Mouse (Mus musculus): Measurements from ENCODE around the gene Col4a2. TPM values are rescaled to one million over a fixed set of nuclear protein-coding genes. Genes with fewer than 3 reads are reported as not detected.

The Col4a2 gene
- polyA plus RNA-seq (2012; rRNA removed), result 26.3 and 31.7 TPM in 2 replicates

- TF ChIP-seq POLR2A (IDR thresholded peaks at IDR 0.05; ENCODE audit: extremely low read depth, insufficient read depth, low read length) (peak; percentile 45; the same call in 1 of the 2 replicates), CTCF (IDR thresholded peaks at IDR 0.05; ENCODE audit: extremely low read depth, insufficient read depth, low read length) (no peak)
- peak within 1 kb of the TSS; percentile 68 for H3K4me3 ChIP-seq (ENCODE audit: insufficient read depth, low read length)
- peak within 1 kb of the TSS; percentile 82 for H3K27ac ChIP-seq (ENCODE audit: insufficient read depth, low read length)
- H3K4me1 ChIP-seq (ENCODE audit: control insufficient read depth, insufficient read depth, low read length), result no peaks in the 10 kb centered on the region
Measured at GRCm38 (mm10) chr8:11312349-11313175, at the start of gene Col4a2, which contains the start of gene Col4a1. Gene Col4a2, plus strand, starts transcription at chr8:11312805. Gene Col4a1, minus strand, starts transcription at chr8:11312826.

GRCm38 (mm10) chr8:11263848-11264247 lies 48.8 kb upstream of the Col4a2 start:
- no peak for TF ChIP-seq POLR2A (IDR thresholded peaks at IDR 0.05; ENCODE audit: extremely low read depth, insufficient read depth, low read length)
- TF ChIP-seq CTCF (IDR thresholded peaks at IDR 0.05; ENCODE audit: extremely low read depth, insufficient read depth, low read length), result no peak
- H3K27ac ChIP-seq (ENCODE audit: insufficient read depth, low read length), result no peak overlapping the region
- H3K4me3 ChIP-seq (ENCODE audit: insufficient read depth, low read length), result no peak overlapping the region
- peaks cover 4% of the 10 kb centered on the region; the same call in 1 of the 2 replicates for H3K4me1 ChIP-seq (ENCODE audit: control insufficient read depth, insufficient read depth, low read length)

GRCm38 (mm10) chr8:11265971-11266370 lies 46.6 kb upstream of the Col4a2 start:
- Histone ChIP-seq H3K4me1 (ENCODE audit: control insufficient read depth, insufficient read depth, low read length) (peaks cover 6% of the 10 kb centered on the region), H3K4me3 (ENCODE audit: insufficient read depth, low read length) (no peak overlapping the region), H3K27ac (ENCODE audit: insufficient read depth, low read length) (no peak overlapping the region)
- TF ChIP-seq POLR2A (IDR thresholded peaks at IDR 0.05; ENCODE audit: extremely low read depth, insufficient read depth, low read length), result no peak
- TF ChIP-seq CTCF (IDR thresholded peaks at IDR 0.05; ENCODE audit: extremely low read depth, insufficient read depth, low read length), result no peak

- no peak overlapping the region for H3K27ac ChIP-seq (ENCODE audit: insufficient read depth, low read length)
- H3K4me3 ChIP-seq (ENCODE audit: insufficient read depth, low read length), result no peak overlapping the region
- TF ChIP-seq CTCF (IDR thresholded peaks at IDR 0.05; ENCODE audit: extremely low read depth, insufficient read depth, low read length) (no peak), POLR2A (IDR thresholded peaks at IDR 0.05; ENCODE audit: extremely low read depth, insufficient read depth, low read length) (no peak)
- H3K4me1 ChIP-seq (ENCODE audit: control insufficient read depth, insufficient read depth, low read length), result peaks cover 6% of the 10 kb centered on the region
Measured at GRCm38 (mm10) chr8:11266471-11266870, 46.1 kb upstream of the Col4a2 start.

- Histone ChIP-seq H3K27ac (ENCODE audit: insufficient read depth, low read length) (no peak overlapping the region), H3K4me1 (ENCODE audit: control insufficient read depth, insufficient read depth, low read length) (peaks cover 5% of the 10 kb centered on the region), H3K4me3 (ENCODE audit: insufficient read depth, low read length) (no peak overlapping the region)
- TF ChIP-seq CTCF (IDR thresholded peaks at IDR 0.05; ENCODE audit: extremely low read depth, insufficient read depth, low read length), result no peak
- no peak for TF ChIP-seq POLR2A (IDR thresholded peaks at IDR 0.05; ENCODE audit: extremely low read depth, insufficient read depth, low read length)
Measured at GRCm38 (mm10) chr8:11268753-11269152, 43.9 kb upstream of the Col4a2 start.

- Histone ChIP-seq H3K4me1 (ENCODE audit: control insufficient read depth, insufficient read depth, low read length) (peaks cover 11% of the 10 kb centered on the region), H3K27ac (ENCODE audit: insufficient read depth, low read length) (no peak overlapping the region), H3K4me3 (ENCODE audit: insufficient read depth, low read length) (no peak overlapping the region)
- TF ChIP-seq CTCF (IDR thresholded peaks at IDR 0.05; ENCODE audit: extremely low read depth, insufficient read depth, low read length) (no peak), POLR2A (IDR thresholded peaks at IDR 0.05; ENCODE audit: extremely low read depth, insufficient read depth, low read length) (no peak)
Measured at GRCm38 (mm10) chr8:11270826-11271225, 41.8 kb upstream of the Col4a2 start.

- TF ChIP-seq CTCF (IDR thresholded peaks at IDR 0.05; ENCODE audit: extremely low read depth, insufficient read depth, low read length), result no peak
- no peak for TF ChIP-seq POLR2A (IDR thresholded peaks at IDR 0.05; ENCODE audit: extremely low read depth, insufficient read depth, low read length)
- H3K27ac ChIP-seq (ENCODE audit: insufficient read depth, low read length), result no peak overlapping the region
- peaks cover 11% of the 10 kb centered on the region for H3K4me1 ChIP-seq (ENCODE audit: control insufficient read depth, insufficient read depth, low read length)
- H3K4me3 ChIP-seq (ENCODE audit: insufficient read depth, low read length), result no peak overlapping the region
Measured at GRCm38 (mm10) chr8:11272205-11272604, 40.4 kb upstream of the Col4a2 start.

GRCm38 (mm10) chr8:11273506-11274158 lies 39.0 kb upstream of the Col4a2 start:
- peaks cover 15% of the 10 kb centered on the region for H3K4me1 ChIP-seq (ENCODE audit: control insufficient read depth, insufficient read depth, low read length)
- H3K27ac ChIP-seq (ENCODE audit: insufficient read depth, low read length), result peak overlapping the region; percentile 56
- no peak for TF ChIP-seq POLR2A (IDR thresholded peaks at IDR 0.05; ENCODE audit: extremely low read depth, insufficient read depth, low read length)
- TF ChIP-seq CTCF (IDR thresholded peaks at IDR 0.05; ENCODE audit: extremely low read depth, insufficient read depth, low read length), result no peak
- H3K4me3 ChIP-seq (ENCODE audit: insufficient read depth, low read length), result no peak overlapping the region

GRCm38 (mm10) chr8:11274415-11274814 lies 38.2 kb upstream of the Col4a2 start:
- H3K4me3 ChIP-seq (ENCODE audit: insufficient read depth, low read length), result no peak overlapping the region
- TF ChIP-seq POLR2A (IDR thresholded peaks at IDR 0.05; ENCODE audit: extremely low read depth, insufficient read depth, low read length) (no peak), CTCF (IDR thresholded peaks at IDR 0.05; ENCODE audit: extremely low read depth, insufficient read depth, low read length) (no peak)
- peaks cover 12% of the 10 kb centered on the region for H3K4me1 ChIP-seq (ENCODE audit: control insufficient read depth, insufficient read depth, low read length)
- H3K27ac ChIP-seq (ENCODE audit: insufficient read depth, low read length), result no peak overlapping the region
